ENCODE assay signal across 10 mouse cellular contexts in genomic region chr19:46509736-46510135, GRCm38 (mm10). TPM values are rescaled to one million over a fixed set of nuclear protein-coding genes. Genes with fewer than 3 reads are reported as not detected.
DNase-seq lines count a peak whose midpoint lies in the region; ATAC-seq and TF ChIP-seq lines count a peak whose summit lies in the region.
"Had no signal": no experiment of that assay in that cellular context is flagged by ENCODE, and none has a peak within 500 bp of the region (broad histone marks: within the 10 kb centered on the region; RNA-seq: fewer than 3 reads in every experiment).

No protein-coding gene starts in this region.

- peak overlapping the region; percentile 99 for H3K9ac ChIP-seq in heart, embryonic 13.5 days
- no peak overlapping the region for H3K9ac ChIP-seq in liver, adult 2 months (ENCODE audit: low read depth, low read length)
- no peak overlapping the region for H3K9ac ChIP-seq in hindbrain, embryonic 16.5 days (ENCODE audit: low read depth, low read length)
- H3K9ac ChIP-seq in limb, embryonic 15.5 days = no peak overlapping the region

- H3K4me2 ChIP-seq in heart, embryonic 13.5 days = peak overlapping the region; percentile 16
- H3K4me2 ChIP-seq in hindbrain, embryonic 16.5 days (ENCODE audit: low read length) = no peak overlapping the region
- H3K4me2 ChIP-seq in limb, embryonic 15.5 days = no peak overlapping the region
- H3K4me2 ChIP-seq: midbrain, embryonic 12.5 days had no signal

- H3K4me1 ChIP-seq in heart, embryonic 13.5 days = peaks cover 79% of the 10 kb centered on the region
- H3K4me1 ChIP-seq in liver, adult 2 months (ENCODE audit: control insufficient read depth, insufficient read depth, low read length) = peaks cover 35% of the 10 kb centered on the region
- H3K4me1 ChIP-seq in hindbrain, embryonic 16.5 days (ENCODE audit: control insufficient read depth, insufficient read depth, low read depth, low read length) = peaks cover 59% of the 10 kb centered on the region
- H3K4me1 ChIP-seq in limb, embryonic 15.5 days = peaks cover 59% of the 10 kb centered on the region

- DNase-seq in heart, postnatal 36 days = no peak
- no peak for DNase-seq in liver, adult 2 months (ENCODE audit: extremely low read depth, low read depth, low spot score)
- no peak for DNase-seq in liver
- no peak for DNase-seq in frontal cortex, postnatal 14 days (ENCODE audit: low spot score in 2 of 2)

- WGBS in heart, embryonic 13.5 days = 80% methylated on average over 4 of the region's 4 CpGs
- WGBS in liver, adult 2 months = 49% methylated on average over 4 of the region's 4 CpGs
- WGBS in hindbrain, embryonic 16.5 days = 81% methylated on average over 4 of the region's 4 CpGs
- WGBS in limb, embryonic 15.5 days = 87% methylated on average over 4 of the region's 4 CpGs

- peak overlapping the region; percentile 70 for H3K27ac ChIP-seq in heart, embryonic 13.5 days (replicated peaks)
- H3K27ac ChIP-seq in liver, adult 2 months (replicated peaks; ENCODE audit: insufficient read depth, low read depth, low read length) = 0 out of 2 replicates have a peak overlapping the region, but pooled peaks have one; percentile 15
- peak overlapping the region; percentile 55; the same call in 1 of the 2 replicates for H3K27ac ChIP-seq in hindbrain, embryonic 16.5 days (ENCODE audit: low read depth, low read length)
- 0 out of 2 replicates have a peak overlapping the region, but pooled peaks have one; percentile 17 for H3K27ac ChIP-seq in limb, embryonic 15.5 days

- no peak for TF ChIP-seq POLR2A in liver, adult 2 months (IDR thresholded peaks at IDR 0.05; ENCODE audit: extremely low read depth, insufficient read depth, low read length)

- no peak overlapping the region for H3K4me3 ChIP-seq in heart, embryonic 13.5 days
- H3K4me3 ChIP-seq in liver, adult 2 months (ENCODE audit: insufficient read depth, low read depth, low read length) = no peak overlapping the region
- H3K4me3 ChIP-seq in hindbrain, embryonic 16.5 days (ENCODE audit: low read length) = no peak overlapping the region
- H3K4me3 ChIP-seq in limb, embryonic 15.5 days = no peak overlapping the region
- H3K4me3 ChIP-seq: midbrain, embryonic 12.5 days had no signal

- no peaks in the 10 kb centered on the region for H3K27me3 ChIP-seq in heart, embryonic 13.5 days (replicated peaks)
- no peaks in the 10 kb centered on the region for H3K27me3 ChIP-seq in liver, adult 2 months (ENCODE audit: control insufficient read depth, insufficient read depth, low read length)
- no peaks in the 10 kb centered on the region for H3K27me3 ChIP-seq in hindbrain, embryonic 16.5 days (replicated peaks; ENCODE audit: control insufficient read depth, insufficient read depth, low read length)
- no peaks in the 10 kb centered on the region for H3K27me3 ChIP-seq in limb, embryonic 15.5 days
- H3K27me3 ChIP-seq: midbrain, embryonic 12.5 days had no signal

- H3K79me2 ChIP-seq in liver, adult 2 months (ENCODE audit: control insufficient read depth, insufficient read depth, low read length) = peaks cover 47% of the 10 kb centered on the region

- TF ChIP-seq CTCF in liver, adult 2 months (IDR thresholded peaks at IDR 0.05; ENCODE audit: low read depth, low read length) = no peak

- H3K36me3 ChIP-seq in heart, embryonic 13.5 days = peaks cover 91% of the 10 kb centered on the region
- peaks cover 17% of the 10 kb centered on the region for H3K36me3 ChIP-seq in liver, adult 2 months (ENCODE audit: control insufficient read depth, insufficient read depth, low read length)
- H3K36me3 ChIP-seq in hindbrain, embryonic 16.5 days (ENCODE audit: control insufficient read depth, insufficient read depth, low read length) = peaks cover 29% of the 10 kb centered on the region
- peaks cover 77% of the 10 kb centered on the region for H3K36me3 ChIP-seq in limb, embryonic 15.5 days

- no peaks in the 10 kb centered on the region for H3K9me3 ChIP-seq in heart, embryonic 13.5 days
- H3K9me3 ChIP-seq in hindbrain, embryonic 16.5 days (ENCODE audit: control insufficient read depth, low read length) = no peaks in the 10 kb centered on the region
- H3K9me3 ChIP-seq in limb, embryonic 15.5 days = no peaks in the 10 kb centered on the region
- H3K9me3 ChIP-seq: G1E; midbrain, embryonic 12.5 days had no signal

- ATAC-seq in heart, embryonic 13.5 days (ENCODE audit: extremely low read depth, insufficient number of reproducible peaks, low FRiP score, low TSS enrichment) = no peak
- no peak for ATAC-seq in hindbrain, embryonic 16.5 days
- ATAC-seq in limb, embryonic 15.5 days (ENCODE audit: insufficient number of reproducible peaks, low FRiP score, low TSS enrichment, low read depth) = no peak
- ATAC-seq: forebrain, embryonic 16.5 days had no signal

- intact Hi-C loops in heart, postnatal 36 days (cut with DNase I) = no loop called here

RNA-seq across cellular contexts. Expression of gene Trim8, which starts 8.2 kb away (rescaled TPM):
- polyA plus RNA-seq in heart, embryonic 13.5 days (2015; fragmentation: Nextera tagmentation; extraction: Ambion mirVana) = 13.2 and 13.9 TPM in 2 replicates
- 10 to 100 TPM; 38.7 to 40.0 TPM for total RNA-seq in heart, postnatal 36 days (2021)
- 7.3 and 9.9 TPM in 2 replicates for total RNA-seq in liver, adult 2 months (2014; rRNA removed)
- polyA plus RNA-seq in liver, adult 2 months (2012; rRNA removed) = 17.7 and 20.0 TPM in 2 replicates
- 23.4 and 27.6 TPM in 2 replicates for polyA plus RNA-seq in hindbrain, embryonic 16.5 days (2015; fragmentation: Nextera tagmentation; extraction: Ambion mirVana)
- polyA plus RNA-seq in limb, embryonic 15.5 days (2015; fragmentation: Nextera tagmentation; extraction: Ambion mirVana) = 14.6 and 15.1 TPM in 2 replicates

Comparison
In these comparisons a context has a peak if more than half of its experiments do, and no peak if none do; other contexts are left out.
1. H3K27ac ChIP-seq: peak in every context shown above with its lines; median percentile 70 in heart, embryonic 13.5 days; 55 in hindbrain, embryonic 16.5 days; 17 in limb, embryonic 15.5 days; 15 in liver, adult 2 months.